ENCODE assay signal across 26 mouse cellular contexts in the genomic region with DNA sequence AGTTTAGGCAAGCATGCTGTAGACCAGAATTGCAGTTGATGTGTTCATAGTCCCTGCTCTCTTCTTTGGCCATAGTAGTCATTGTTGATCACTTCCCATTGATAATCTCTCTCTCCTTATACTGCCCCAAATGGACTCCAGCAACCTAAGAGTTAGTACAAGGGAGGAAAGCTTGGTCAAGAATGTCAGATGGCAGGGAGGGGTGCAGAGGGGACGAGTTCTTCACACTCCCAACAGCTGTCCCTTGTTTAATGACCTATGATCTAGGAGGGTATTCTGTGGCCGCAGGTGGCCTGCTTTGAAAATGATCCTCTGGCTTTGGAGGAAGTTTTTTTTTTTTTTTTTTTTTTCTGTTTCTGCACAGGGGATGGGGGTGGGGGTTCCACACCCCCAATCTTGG. TPM values are rescaled to one million over a fixed set of nuclear protein-coding genes. Genes with fewer than 3 reads are reported as not detected.
A peak's percentile ranks its signal among the peaks of the same experiment; 100 is the strongest.
DNase-seq lines count a peak whose midpoint lies in the region; ATAC-seq and TF ChIP-seq lines count a peak whose summit lies in the region.
"Had no signal": no experiment of that assay in that cellular context is flagged by ENCODE, and none has a peak within 500 bp of the region (broad histone marks: within the 10 kb centered on the region; RNA-seq: fewer than 3 reads in every experiment).

No protein-coding gene starts in this region.

- 17% methylated on average over 2 of the region's 2 CpGs for WGBS in kidney, embryonic 14.5 days
- 19% methylated on average over 2 of the region's 2 CpGs for WGBS in kidney, embryonic 16.5 days
- WGBS in limb, embryonic 14.5 days: 34% methylated on average over 2 of the region's 2 CpGs
- WGBS in limb, embryonic 10.5 days: 48% methylated on average over 2 of the region's 2 CpGs

- no peak overlapping the region for H3K27ac ChIP-seq in kidney, embryonic 14.5 days (ENCODE audit: low read depth, low read length)
- no peak overlapping the region for H3K27ac ChIP-seq in kidney, embryonic 16.5 days (ENCODE audit: low read length)
- no peak overlapping the region for H3K27ac ChIP-seq in limb, embryonic 14.5 days (replicated peaks; ENCODE audit: low read depth, low read length)
- no peak overlapping the region for H3K27ac ChIP-seq in limb, embryonic 10.5 days
- H3K27ac ChIP-seq in CH12.LX (ENCODE audit: insufficient read depth, low read depth): 0 out of 2 replicates have a peak overlapping the region, but pooled peaks have one; percentile 14
- H3K27ac ChIP-seq: embryonic facial prominence, embryonic 13.5 days; embryonic facial prominence, embryonic 15.5 days; forebrain, embryonic 10.5 days; forebrain, embryonic 12.5 days had no signal

- peak; percentile 62 for ATAC-seq in kidney, embryonic 14.5 days (ENCODE audit: low FRiP score, low TSS enrichment)
- ATAC-seq in kidney, embryonic 16.5 days (ENCODE audit: low FRiP score, low TSS enrichment): peak; percentile 16; the same call in 1 of the 2 replicates
- ATAC-seq in limb, embryonic 14.5 days (ENCODE audit: low FRiP score, low read depth): 0 out of 2 replicates have a peak, but pooled peaks have one; percentile 21
- ATAC-seq: activated CD4-positive, CD25-positive, alpha-beta regulatory T cell, adult 4 months; forebrain, embryonic 14.5 days; forebrain, embryonic 16.5 days; Patski had no signal

- H3K4me3 ChIP-seq in kidney, embryonic 14.5 days (ENCODE audit: low read length): no peak overlapping the region
- H3K4me3 ChIP-seq in kidney, embryonic 16.5 days (ENCODE audit: low read length): no peak overlapping the region
- no peak overlapping the region for H3K4me3 ChIP-seq in limb, embryonic 14.5 days (replicated peaks; ENCODE audit: low read length)
- H3K4me3 ChIP-seq in limb, embryonic 10.5 days: no peak overlapping the region
- no peak overlapping the region for H3K4me3 ChIP-seq in CH12.LX (replicated peaks in 1 of 3; ENCODE audit: low read depth in 2 of 3, low read length in 2 of 3, poor library complexity in 1 of 3)
- H3K4me3 ChIP-seq: embryonic facial prominence, embryonic 13.5 days; embryonic facial prominence, embryonic 15.5 days; erythroblast, embryonic 14.5 days; forebrain, embryonic 10.5 days; forebrain, embryonic 12.5 days had no signal

- no peak for TF ChIP-seq CTCF in CH12.LX (conservative IDR thresholded peaks at IDR 0.05 in 1 of 2, IDR thresholded peaks at IDR 0.05 in 1 of 2; ENCODE audit: low read depth in 2 of 2, low read length in 2 of 2)

- dilution Hi-C loops in CH12.LX (cut with MboI; ENCODE audit: extremely low pct_ligation_motif_present, extremely low pct_unique_long_range_greater_than_20kb, low sequenced_read_pairs): no loop called here

- no peak for TF ChIP-seq EP300 in CH12.LX (IDR thresholded peaks at IDR 0.05; ENCODE audit: low read length)

- peaks cover 93% of the 10 kb centered on the region for H3K79me2 ChIP-seq in CH12.LX (replicated peaks; ENCODE audit: control insufficient read depth, extremely low read depth, insufficient read depth, poor library complexity, severe bottlenecking)

- H3K27me3 ChIP-seq in kidney, embryonic 14.5 days (ENCODE audit: control insufficient read depth, insufficient read depth, low read length): no peaks in the 10 kb centered on the region
- H3K27me3 ChIP-seq in kidney, embryonic 16.5 days (ENCODE audit: insufficient read depth, low read length): no peaks in the 10 kb centered on the region
- H3K27me3 ChIP-seq in limb, embryonic 14.5 days (ENCODE audit: control insufficient read depth, insufficient read depth, low read length): no peaks in the 10 kb centered on the region
- H3K27me3 ChIP-seq in limb, embryonic 10.5 days (ENCODE audit: low read depth, poor library complexity, severe bottlenecking): no peaks in the 10 kb centered on the region
- H3K27me3 ChIP-seq in CH12.LX (replicated peaks): no peaks in the 10 kb centered on the region
- H3K27me3 ChIP-seq: embryonic facial prominence, embryonic 13.5 days; embryonic facial prominence, embryonic 15.5 days; forebrain, embryonic 12.5 days; Patski had no signal

- TF ChIP-seq POLR2A in limb, embryonic 14.5 days (IDR thresholded peaks at IDR 0.05; ENCODE audit: borderline replicate concordance, extremely low read depth, insufficient read depth, insufficient read length): no peak
- no peak; the same call in 1 of the 2 replicates for TF ChIP-seq POLR2A in CH12.LX (IDR thresholded peaks at IDR 0.05; ENCODE audit: low read depth, low read length)

- no peak for TF ChIP-seq RAD21 in CH12.LX (IDR thresholded peaks at IDR 0.05; ENCODE audit: low read depth, low read length)

- in situ Hi-C loops in CH12.LX (cut with MboI; ENCODE audit: low pct_ligation_motif_present, low pct_unique_long_range_greater_than_20kb, low sequenced_read_pairs): no loop called here

- no peak for DNase-seq in kidney, adult 9 months
- no peak for DNase-seq in kidney, adult 11 months
- DNase-seq in limb, embryonic 14.5 days (ENCODE audit: low spot score): no peak
- no peak for DNase-seq in limb, embryonic 10.5 days (ENCODE audit: low spot score)
- no peak for DNase-seq in CH12.LX (ENCODE audit: extremely low read depth)
- DNase-seq in embryo, embryonic 9.5 days (ENCODE audit: extremely low spot score): no peak
- DNase-seq: adrenal gland, adult 8-10 months; adrenal gland, postnatal 14 days; adrenal gland, postnatal 36 days; cerebellum, adult 11-12 months; cerebellum, adult 2 months; cerebellum, adult 9-10 months; cerebellum, postnatal 10 days; cerebellum, postnatal 25 days had no signal

- no peak overlapping the region for H3K4me2 ChIP-seq in kidney, embryonic 14.5 days (replicated peaks; ENCODE audit: low read depth, low read length)
- H3K4me2 ChIP-seq in kidney, embryonic 16.5 days (replicated peaks; ENCODE audit: low read depth, low read length): no peak overlapping the region
- no peak overlapping the region for H3K4me2 ChIP-seq in limb, embryonic 14.5 days (replicated peaks; ENCODE audit: low read depth, low read length, severe bottlenecking)
- no peak overlapping the region for H3K4me2 ChIP-seq in CH12.LX (ENCODE audit: insufficient read depth, low read depth, poor library complexity, severe bottlenecking)
- H3K4me2 ChIP-seq: embryonic facial prominence, embryonic 13.5 days; embryonic facial prominence, embryonic 15.5 days; forebrain, embryonic 12.5 days had no signal

- H3K36me3 ChIP-seq in kidney, embryonic 14.5 days (ENCODE audit: control insufficient read depth, insufficient read depth, low read length): no peaks in the 10 kb centered on the region
- H3K36me3 ChIP-seq in kidney, embryonic 16.5 days (ENCODE audit: insufficient read depth, low read length): no peaks in the 10 kb centered on the region
- H3K36me3 ChIP-seq in limb, embryonic 14.5 days (ENCODE audit: control insufficient read depth, insufficient read depth, low read length): no peaks in the 10 kb centered on the region
- no peaks in the 10 kb centered on the region for H3K36me3 ChIP-seq in limb, embryonic 10.5 days
- H3K36me3 ChIP-seq in CH12.LX (replicated peaks in 1 of 2; ENCODE audit: control insufficient read depth in 1 of 2, insufficient read depth in 1 of 2, low read length in 1 of 2): peaks cover 16 to 75% of the 10 kb centered on the region in 2 experiments
- H3K36me3 ChIP-seq: embryonic facial prominence, embryonic 13.5 days; embryonic facial prominence, embryonic 15.5 days; forebrain, embryonic 10.5 days; forebrain, embryonic 12.5 days; G1E had no signal

- no peaks in the 10 kb centered on the region for H3K9me3 ChIP-seq in kidney, embryonic 14.5 days (ENCODE audit: control insufficient read depth, low read length)
- no peaks in the 10 kb centered on the region for H3K9me3 ChIP-seq in kidney, embryonic 16.5 days (ENCODE audit: low read length)
- no peaks in the 10 kb centered on the region for H3K9me3 ChIP-seq in limb, embryonic 14.5 days (ENCODE audit: control insufficient read depth, low read length)
- H3K9me3 ChIP-seq in limb, embryonic 10.5 days (replicated peaks): no peaks in the 10 kb centered on the region
- H3K9me3 ChIP-seq in CH12.LX (replicated peaks; ENCODE audit: low read length): no peaks in the 10 kb centered on the region
- H3K9me3 ChIP-seq: embryonic facial prominence, embryonic 13.5 days; embryonic facial prominence, embryonic 15.5 days; forebrain, embryonic 10.5 days; forebrain, embryonic 12.5 days; G1E had no signal

- no peak overlapping the region for H3K9ac ChIP-seq in kidney, embryonic 14.5 days (ENCODE audit: low read depth, low read length)
- H3K9ac ChIP-seq in kidney, embryonic 16.5 days (replicated peaks; ENCODE audit: low read length): no peak overlapping the region
- no peak overlapping the region for H3K9ac ChIP-seq in limb, embryonic 14.5 days (ENCODE audit: low read depth, low read length, severe bottlenecking)
- no peak overlapping the region for H3K9ac ChIP-seq in CH12.LX (ENCODE audit: insufficient read depth, low read depth)
- H3K9ac ChIP-seq: embryonic facial prominence, embryonic 13.5 days; embryonic facial prominence, embryonic 15.5 days; forebrain, embryonic 12.5 days had no signal

- H3K4me1 ChIP-seq in kidney, embryonic 14.5 days (ENCODE audit: control insufficient read depth, insufficient read depth, low read length): peaks cover 34% of the 10 kb centered on the region
- H3K4me1 ChIP-seq in kidney, embryonic 16.5 days (ENCODE audit: insufficient read depth, low read length): peaks cover 57% of the 10 kb centered on the region
- H3K4me1 ChIP-seq in limb, embryonic 14.5 days (ENCODE audit: control insufficient read depth, insufficient read depth, low read length): peaks cover 11% of the 10 kb centered on the region
- H3K4me1 ChIP-seq in limb, embryonic 10.5 days: peaks cover 50% of the 10 kb centered on the region
- peaks cover 65 to 99% of the 10 kb centered on the region in 2 experiments for H3K4me1 ChIP-seq in CH12.LX (ENCODE audit: control insufficient read depth in 1 of 2, insufficient read depth in 2 of 2)

TF ChIP-seq in CH12.LX, 34 proteins besides CTCF, POLR2A, EP300 and RAD21 (continues in another document):
- TF ChIP-seq UBTF (IDR thresholded peaks at IDR 0.05; ENCODE audit: low read depth, low read length) (no peak), JUN (IDR thresholded peaks at IDR 0.05; ENCODE audit: insufficient read depth, low read depth, low read length) (no peak), ZMIZ1 (IDR thresholded peaks at IDR 0.05; ENCODE audit: low read depth, low read length) (no peak), MXI1 (IDR thresholded peaks at IDR 0.05; ENCODE audit: low read depth, low read length) (no peak), ZNF384 (IDR thresholded peaks at IDR 0.05; ENCODE audit: low read depth, low read length) (peak; percentile 88), TCF12 (IDR thresholded peaks at IDR 0.05; ENCODE audit: low read depth, low read length) (peak; percentile 24; the same call in 1 of the 2 replicates)

RNA-seq across cellular contexts. Expression of a gene that starts 21.2 kb away (rescaled TPM):
- polyA plus RNA-seq in kidney, embryonic 14.5 days (2014; fragmentation: Nextera tagmentation; extraction: Ambion mirVana): 16.6 and 17.3 TPM in 2 replicates
- 14.1 and 17.7 TPM in 2 replicates for polyA plus RNA-seq in kidney, embryonic 16.5 days (2015; fragmentation: Nextera tagmentation; extraction: Ambion mirVana)
- 1.1 and 1.4 TPM in 2 replicates for polyA plus RNA-seq in limb, embryonic 14.5 days (2012; rRNA removed)
- 3.9 and 4.1 TPM in 2 replicates for polyA plus RNA-seq in limb, embryonic 14.5 days (2014; fragmentation: Nextera tagmentation; extraction: Ambion mirVana)
- polyA plus RNA-seq in limb, embryonic 10.5 days (2016; fragmentation: Nextera tagmentation; extraction: Ambion mirVana): 4.4 TPM in 2 replicates
- total RNA-seq in CH12.LX (2012; rRNA removed) (49.3 and 52.0 TPM in 2 replicates), CH12.LX (2014; rRNA removed) (28.9 and 37.7 TPM in 2 replicates)
- 49.4 and 55.7 TPM in 2 replicates for polyA plus RNA-seq in CH12.LX (2012; ENCODE audit: insufficient read length, low read depth)
- polyA plus RNA-seq: G1E had no signal
